Mouse (Mus musculus) gastrocnemius, postnatal 14 days (tissue): ENCODE data around the gene Gm20431. TPM values are rescaled to one million over a fixed set of nuclear protein-coding genes. Genes with fewer than 3 reads are reported as not detected.

Experiments used
- DNase-seq: peaks from one replicate; pipeline ENCODE4 v3.0.0; 2021; ENCODE audit warnings: mixed read lengths
- intact Hi-C: fragments of 180-260 bp; cut with DNase I; formaldehyde crosslinking; loops from one replicate; pipeline ENCODE4 v1.15.1; 2025; ENCODE audit warnings: low total_unique reads
- total RNA-seq, 2 experiments: library from RNA; stranded (reverse); gene quantifications; 2 replicates each; pipeline ENCODE4 v1.2.3; 2021

The Gm20431 gene
- total RNA-seq, 2 experiments from 2014 or later: 10.3 to 12.3 TPM

DNA sequence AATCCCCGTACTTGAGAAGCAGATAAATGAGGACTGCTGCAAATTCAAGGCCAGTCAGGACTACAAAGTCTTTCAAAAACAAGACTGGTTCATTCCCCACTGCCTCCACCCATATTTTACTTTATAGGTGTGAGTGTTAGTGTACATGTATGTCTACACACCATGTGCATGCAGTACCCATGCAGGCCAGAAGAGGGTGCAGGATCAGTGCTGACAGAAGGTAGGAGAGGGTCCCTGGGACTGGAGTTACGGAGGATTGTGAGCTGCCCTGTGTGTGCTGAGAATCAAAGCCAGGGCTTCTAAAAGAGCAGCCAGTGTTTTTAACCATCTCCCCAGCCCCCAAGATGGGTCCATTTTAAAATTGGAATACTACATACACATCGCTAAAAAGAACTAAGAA lies 21.0 kb downstream of the Gm20431 start:
- intact Hi-C loops: loop anchor here (5.0 kb wide), 2 partner anchors 37 to 257 kb away; no protein-coding TSS in a partner anchor
- DNase-seq: no peak

DNA sequence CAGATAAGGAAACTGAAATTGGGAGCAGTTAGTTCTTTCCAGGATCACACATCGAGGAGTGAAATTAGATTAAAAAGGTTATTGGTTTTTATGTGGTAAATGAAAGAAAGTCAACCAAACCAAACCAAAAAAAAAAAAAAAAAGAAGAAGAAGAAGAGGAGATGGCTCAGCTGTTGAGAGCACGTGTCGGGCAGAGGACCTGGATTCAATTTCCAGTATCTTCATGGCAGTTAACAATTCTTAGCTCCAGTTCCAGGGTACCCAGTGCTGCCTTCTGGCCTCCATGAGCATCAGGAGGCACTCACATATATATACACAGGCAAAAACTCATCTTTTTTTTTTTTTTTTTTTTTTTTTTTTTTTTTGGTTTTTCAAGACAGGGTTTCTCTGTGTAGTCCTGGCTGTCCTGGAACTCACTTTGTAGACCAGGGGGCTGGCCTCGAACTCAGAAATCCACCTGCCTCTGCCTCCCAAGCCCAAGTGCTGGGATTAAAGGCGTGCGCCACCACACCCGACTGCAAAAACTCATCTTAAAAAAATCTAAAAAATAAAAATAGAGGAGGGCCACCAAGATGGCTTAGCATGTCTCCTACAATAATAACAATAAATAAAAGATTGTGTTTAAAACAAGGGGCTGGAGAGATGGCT lies 26.3 kb downstream of the Gm20431 start:
- intact Hi-C loops: no loop called here
- no peak for DNase-seq

DNA sequence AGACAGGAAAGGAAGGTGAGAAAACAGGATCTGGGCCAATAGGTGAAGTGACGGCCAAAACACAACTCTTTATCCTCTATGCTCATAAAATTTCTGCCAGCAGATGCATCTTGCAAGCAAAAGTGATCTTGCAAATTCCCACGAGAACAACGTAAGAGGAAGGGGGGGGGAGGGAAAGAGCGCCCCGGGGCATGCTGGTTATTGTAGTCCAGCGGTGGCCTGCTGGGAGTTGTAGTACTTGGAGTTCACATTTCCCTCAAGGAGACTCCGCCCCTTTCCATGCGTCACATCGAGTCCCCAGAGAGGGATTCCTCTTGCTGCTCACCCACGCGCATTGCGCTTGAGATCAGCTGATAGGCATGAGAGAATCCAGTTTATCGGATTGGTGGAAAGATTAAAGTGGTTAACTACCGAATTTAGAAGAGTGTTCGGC lies 26.9 kb downstream of the Gm20431 start:
- intact Hi-C loops: no loop called here
- DNase-seq: peak; percentile 95

DNA sequence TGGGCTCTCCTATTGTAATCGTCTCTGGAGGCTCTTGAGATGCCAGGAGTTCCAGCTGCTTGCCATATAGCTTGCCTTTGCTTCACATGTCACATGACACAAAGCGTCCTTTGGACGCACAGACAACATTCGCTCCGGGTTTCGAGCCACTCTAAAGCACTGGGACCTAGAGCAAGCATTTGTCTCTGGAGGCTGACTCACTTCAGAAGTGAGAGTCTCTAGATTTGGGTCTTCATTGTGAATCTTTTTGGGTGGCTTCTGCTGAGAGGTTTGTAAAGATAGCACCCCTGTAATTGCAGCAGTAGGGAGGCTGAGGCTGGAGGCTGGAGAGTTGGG lies 27.8 kb downstream of the Gm20431 start:
- DNase-seq: no peak
- intact Hi-C loops: no loop called here

DNA sequence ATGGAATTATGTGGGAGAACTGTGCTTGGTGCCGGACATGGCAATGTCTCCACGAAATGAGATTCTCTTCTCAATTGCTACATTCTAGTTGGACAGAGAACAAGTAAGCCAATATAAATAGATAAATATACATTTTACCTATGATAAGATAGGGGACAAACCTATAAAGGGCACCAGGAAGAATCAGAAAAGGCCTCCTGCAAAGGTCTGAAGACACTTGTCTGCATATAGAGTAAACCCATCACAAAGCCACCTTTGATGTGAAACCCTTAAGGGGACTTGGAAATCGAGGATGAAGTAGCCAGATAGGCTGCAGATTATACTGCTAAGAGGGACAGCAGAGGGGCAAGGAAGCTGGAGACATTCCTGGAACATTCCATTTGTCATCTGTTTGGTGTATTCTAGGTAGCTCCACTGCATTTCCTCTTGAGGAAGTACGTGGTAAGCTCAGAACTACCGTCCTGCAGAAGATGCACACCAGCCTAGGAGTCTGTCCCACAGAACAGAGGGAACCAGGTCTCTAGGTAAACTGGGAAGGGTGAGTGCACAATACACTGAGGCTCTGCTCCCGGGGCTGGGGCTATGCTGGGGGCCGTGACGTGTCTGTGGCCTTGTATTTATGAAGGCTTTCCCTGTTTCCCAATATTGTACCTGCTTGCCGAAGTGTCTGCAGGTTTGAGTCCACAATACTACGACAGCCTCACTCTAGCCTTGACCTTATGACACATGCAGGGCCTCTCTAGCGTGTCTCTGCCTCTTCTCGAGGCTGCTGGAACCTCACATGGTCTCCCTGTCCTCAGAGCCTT lies 28.4 kb downstream of the Gm20431 start:
- intact Hi-C loops: no loop called here
- no peak for DNase-seq

DNA sequence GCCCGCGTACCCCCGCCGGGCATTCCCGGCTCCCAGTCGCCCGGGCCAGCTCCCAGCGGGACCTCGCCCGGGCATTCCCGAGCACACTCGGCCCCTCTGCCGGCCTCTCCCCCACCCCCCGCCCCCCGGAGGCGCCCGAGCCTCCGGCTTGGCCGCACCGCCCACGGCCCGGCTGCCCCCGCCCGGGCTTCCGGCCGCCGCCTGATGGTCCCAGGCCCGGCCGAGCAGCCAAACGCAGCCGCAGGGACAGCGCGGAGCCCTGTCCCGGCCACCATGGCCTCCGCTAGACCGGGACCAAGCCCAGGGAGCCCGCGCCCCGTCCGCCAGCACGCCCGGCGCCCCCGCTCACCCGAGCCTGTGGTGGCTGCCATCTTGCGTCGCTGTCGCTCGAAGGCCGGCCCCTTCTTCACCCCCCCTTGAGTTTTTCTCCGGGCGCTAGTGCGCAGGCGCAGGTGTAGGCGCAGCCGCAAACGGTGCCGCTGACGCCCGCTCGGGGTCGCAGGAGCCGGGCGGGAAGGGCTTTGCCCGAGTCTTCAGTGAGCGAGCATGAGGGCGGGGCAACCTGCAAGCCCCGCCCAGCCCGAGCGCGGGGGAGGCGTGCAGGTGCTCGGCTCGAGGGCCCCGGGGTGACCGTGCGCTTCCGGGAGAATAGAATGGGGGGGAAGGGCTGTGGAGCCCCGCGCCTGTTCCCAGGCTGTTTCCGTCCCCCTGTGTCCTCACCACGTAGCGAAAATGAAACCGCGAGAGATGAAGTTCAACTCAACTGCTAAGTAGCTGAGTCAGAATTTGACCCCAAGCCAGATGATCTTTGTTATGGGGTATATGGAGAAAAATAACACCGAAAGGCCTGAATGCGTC lies 29.5 kb downstream of the Gm20431 start, which contains the start of gene Ube2v1:
TSS of gene Ube2v1 (minus strand) at position 505 of the 858 bp plus-strand sequence.
- intact Hi-C loops: no loop called here

DNA sequence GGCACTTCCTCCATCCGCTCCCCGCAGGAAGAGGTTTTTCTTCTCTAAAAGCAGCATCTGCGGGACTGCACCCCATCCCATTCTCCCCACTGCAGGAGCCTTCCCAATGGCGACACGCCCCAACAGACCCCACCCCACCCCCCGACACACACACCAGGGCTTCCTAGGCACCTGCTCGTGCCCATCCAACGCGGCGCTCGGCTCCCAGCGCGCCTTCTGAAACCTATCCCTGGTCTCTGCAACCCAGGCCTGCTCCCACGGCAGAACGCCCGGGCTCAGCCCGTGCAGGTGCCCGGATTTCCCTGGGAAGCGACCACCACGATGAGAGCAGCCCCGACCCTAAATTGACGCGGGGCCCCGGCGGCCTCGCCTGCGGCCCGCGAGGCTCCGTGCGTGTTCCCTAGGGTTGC lies 30.1 kb downstream of the Gm20431 start:
- intact Hi-C loops: no loop called here
- peak; percentile 41 for DNase-seq

More for the DNA sequence above, 29.5 kb downstream of the Gm20431 start, which contains the start of gene Ube2v1:
- DNase-seq: peak; percentile 96

DNA sequence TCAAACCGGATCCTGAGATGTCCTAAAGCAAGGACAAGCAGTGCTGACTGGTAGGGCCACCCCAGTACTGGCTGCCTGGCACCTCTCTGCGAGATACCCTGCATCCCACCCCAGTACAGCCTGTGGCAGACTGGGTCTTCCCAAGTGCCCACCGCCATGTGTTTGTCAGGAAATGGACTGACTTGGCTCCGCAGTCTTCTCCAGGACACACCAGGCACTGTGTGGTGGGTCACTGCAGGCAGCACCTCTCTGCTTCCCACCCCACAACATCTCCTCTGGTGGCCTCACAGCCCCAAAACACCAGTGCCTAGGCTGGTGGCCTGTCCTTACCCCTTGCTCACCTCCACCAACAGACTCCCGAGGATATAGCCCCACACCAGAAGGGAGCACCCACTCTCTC lies 30.9 kb downstream of the Gm20431 start:
- intact Hi-C loops: no loop called here

DNA sequence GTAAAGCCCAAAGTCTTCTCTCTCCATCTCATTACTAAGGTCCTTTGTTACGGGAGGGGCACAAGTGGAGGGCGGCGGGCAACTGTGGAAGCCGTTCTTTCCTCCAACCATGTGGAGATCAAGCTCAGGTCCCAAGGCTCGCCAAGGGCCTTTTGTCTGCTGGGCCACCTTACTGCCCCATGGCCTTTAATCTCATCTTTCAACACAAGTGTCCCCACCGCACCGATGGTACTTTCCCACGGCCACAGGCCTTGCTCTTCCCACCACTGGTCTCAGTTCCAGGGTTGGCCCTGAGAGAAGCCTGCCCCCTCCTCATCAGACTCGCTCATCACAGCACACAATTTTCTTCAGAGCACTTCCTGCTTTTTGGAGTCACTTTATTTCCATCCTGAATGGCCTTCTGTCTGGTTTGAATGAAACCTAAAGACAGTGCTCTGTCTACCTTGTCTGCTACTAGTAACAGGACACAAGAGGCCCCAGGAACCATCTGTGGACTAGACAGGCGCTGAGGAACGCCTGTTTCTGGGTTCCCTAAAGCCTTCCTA lies 31.6 kb downstream of the Gm20431 start:
- no peak for DNase-seq
- intact Hi-C loops: no loop called here

More for the DNA sequence above, 30.9 kb downstream of the Gm20431 start:
- DNase-seq: no peak

DNA sequence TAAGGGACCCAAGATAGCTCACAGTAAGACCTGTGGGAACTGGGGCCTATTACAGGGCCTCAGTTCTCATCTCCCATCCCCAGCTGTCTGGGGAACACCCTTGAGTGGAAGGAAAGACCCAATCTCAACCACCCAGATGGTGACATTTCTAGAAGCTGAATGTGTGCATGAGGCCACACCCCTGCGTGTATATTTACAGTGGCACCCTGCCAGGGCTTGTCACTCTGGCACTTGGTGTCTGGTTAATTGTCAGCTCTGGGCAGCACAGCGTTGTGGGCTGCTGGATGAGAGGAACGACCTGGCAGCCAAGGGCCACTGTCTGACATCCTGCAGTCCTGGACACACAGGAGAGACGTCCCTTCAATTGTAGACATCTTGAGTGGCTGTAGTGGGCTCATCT lies 32.4 kb downstream of the Gm20431 start:
- no peak for DNase-seq
- intact Hi-C loops: no loop called here

DNA sequence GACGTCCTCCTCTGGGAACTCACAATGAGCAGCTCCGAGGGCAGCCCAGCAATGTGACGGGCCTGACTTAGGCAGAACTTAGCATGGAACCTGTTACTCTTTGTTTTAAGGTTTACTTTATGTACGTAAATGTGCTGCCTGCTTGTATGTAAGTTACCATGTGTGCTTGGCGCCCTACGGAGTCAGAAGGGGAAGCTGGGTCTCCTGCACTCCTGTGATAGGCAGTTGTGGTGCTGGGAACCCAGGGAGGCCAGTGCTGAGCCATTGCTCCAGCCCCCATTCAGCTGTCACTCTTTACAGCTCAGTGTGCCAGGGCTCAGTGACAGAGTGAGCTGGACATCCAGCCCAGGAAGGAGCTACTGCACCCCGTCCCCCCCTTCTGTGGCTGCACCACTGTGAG lies 34.3 kb downstream of the Gm20431 start:
- DNase-seq: no peak
- intact Hi-C loops: no loop called here

DNA sequence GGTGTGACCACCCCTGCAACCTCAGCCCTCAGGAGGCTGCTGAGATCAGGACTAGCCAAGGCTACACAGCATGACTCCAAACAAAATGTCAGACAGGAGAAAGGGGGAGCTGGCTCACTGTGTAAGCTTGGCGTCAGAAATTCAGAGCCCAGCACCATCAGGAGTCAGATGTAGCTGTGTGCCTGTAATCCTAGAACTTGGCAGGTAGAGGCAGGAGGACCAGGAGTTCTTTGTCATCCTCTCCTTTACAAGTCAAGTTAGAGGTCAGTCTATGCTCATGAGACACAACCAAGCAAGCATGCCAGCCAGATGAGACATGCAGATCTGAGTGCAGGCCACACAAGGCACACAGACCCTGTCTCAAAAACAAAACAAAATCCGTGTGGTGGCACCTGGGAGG lies 35.6 kb downstream of the Gm20431 start:
- intact Hi-C loops: no loop called here
- DNase-seq: no peak

DNA sequence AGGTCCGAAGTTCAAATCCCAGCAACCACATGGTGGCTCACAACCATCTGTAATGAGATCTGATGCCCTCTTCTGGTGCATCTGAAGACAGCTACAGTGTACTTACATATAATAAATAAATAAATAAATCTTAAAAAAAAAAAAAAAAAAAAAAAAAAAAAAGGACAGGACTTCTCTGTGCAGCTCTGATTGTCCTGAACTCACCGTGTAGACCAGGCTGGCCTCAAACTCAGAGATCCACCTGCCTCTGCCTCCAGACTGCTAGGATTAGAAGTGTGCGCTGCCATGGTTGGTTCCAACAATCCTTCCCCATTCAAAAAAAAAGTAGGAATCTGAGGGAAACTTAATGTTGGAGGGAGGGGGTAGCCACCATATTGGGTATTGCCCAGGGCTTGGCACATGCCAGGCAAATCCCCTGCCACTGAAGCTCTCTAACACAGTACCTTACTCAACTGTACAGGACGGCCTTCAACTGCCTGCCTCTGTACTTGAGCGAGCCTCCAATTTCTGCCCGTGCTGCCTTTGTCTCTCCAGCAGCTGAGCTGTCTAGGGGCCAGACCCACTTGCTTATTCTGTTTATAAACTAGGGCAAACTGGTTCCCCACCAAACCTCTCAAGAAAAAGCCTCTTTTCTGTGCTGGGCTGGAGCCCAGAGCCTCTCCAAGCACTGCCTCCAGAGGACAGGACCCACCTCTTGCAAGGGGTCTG lies 36.8 kb downstream of the Gm20431 start:
- DNase-seq: no peak
- intact Hi-C loops: no loop called here

DNA sequence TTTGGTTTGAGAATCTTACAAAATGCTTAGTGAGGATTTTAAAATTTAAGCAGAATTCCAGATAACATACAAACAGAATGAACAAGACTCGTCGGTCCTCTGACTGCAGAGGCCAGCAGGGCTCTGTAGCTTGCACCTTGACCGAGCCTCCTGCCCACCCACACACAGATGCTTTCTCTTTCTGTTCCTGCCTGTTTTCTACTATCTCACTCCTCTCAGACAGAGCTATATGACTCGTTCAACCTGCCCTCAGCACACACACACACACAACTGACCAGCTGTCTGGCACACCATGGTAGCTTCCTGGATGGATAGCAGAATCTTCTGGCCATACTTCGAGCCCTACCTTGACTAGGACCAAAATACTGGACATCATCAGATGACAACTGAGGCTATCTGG lies 38.3 kb downstream of the Gm20431 start:
- no peak for DNase-seq
- intact Hi-C loops: no loop called here

DNA sequence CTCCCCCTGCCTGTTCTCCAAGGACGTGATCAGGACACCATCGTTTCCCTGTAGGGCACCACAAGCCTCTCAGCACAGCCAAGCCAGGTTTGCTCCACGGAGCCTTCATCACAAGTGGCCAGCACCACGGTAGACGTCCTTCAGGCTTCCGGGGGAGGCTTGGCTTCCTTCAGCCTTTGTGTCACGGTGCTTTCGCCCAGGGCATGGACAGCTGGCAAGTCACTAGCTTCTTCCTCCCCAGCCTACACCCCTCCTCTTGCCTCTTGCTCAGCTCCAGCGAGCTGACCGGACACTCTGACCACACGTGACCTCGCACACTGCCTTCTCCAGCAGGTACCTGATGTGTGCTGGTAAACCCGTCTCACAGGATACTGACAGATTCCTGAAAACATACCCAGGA lies 38.9 kb downstream of the Gm20431 start:
- intact Hi-C loops: no loop called here
- DNase-seq: no peak

DNA sequence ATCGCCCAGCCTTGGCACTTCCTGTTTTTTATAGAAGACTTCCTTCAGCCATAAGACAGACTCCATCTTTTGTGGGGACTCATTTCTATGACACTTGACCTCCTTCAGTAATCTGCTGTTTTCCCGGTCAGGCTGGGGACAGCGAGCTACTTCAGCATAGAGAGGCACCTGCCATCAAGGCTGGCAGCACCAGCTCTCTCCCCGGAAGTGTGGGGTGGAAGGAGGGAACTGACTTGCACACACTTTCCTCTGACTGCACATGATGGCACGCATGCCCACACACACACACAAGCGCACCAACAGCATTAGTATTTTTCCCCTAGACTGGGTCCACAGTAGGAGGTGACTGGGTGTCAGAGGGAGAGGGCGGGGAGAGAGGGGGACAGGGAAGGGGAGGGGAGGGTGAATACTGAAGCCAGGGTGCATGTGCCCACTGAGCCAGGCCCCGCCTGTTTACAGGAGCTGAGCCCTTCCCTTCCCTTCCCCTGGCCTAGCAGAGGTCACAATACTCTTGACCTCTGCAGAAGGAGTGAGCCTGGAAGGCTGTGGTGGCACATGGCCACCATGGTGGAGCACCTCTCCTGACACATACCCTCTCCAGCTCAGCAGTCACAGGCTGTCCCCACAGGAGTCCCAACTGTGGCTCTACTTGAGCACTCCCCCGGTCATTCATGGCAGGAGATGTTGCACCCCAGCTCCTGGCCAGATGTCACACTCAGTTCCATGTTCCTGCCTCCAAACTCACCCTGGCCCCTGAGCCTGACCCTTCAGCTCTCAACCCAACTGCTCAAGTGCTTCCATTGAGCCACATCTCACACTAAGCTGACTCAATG lies 39.8 kb downstream of the Gm20431 start:
- intact Hi-C loops: no loop called here
- no peak for DNase-seq

DNA sequence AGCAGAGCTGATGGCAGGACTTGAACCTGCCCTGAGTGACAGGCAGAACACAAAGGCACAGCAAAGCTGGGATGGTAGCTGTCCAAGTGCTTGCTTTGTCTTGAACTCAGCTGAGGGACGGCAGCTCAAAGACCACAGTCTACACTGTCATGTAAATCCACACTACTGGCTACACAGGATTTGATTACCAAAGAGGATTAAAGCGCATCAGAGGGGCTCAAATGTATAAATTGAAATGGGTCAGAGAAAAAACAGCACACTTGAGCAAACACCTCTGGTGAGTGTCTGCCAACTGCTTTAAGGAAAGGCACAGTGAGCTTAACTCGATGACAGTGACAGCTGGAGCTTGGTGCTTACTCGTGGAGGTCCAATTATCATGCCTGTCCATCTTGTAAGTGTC lies 43.8 kb downstream of the Gm20431 start:
- intact Hi-C loops: no loop called here
- no peak for DNase-seq

DNA sequence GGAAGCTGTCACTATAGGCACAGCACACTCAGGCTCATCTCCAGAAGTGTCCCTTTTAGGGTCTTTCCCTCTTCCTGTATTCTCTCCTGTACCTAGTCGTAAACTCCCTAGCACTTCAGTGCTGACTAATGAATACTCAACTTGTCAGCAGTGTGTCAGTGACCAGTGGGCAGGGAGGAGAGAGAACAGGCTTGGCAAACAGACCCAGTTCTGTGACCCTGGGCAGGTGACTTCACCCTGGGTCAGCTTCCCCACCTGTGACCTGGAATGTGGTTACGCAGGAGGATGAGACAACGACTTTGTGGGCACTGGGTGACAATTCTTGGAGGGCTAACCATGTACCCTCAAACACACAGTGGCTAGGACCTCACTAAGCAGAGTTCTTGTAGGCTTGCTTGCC lies 44.3 kb downstream of the Gm20431 start:
- DNase-seq: no peak
- intact Hi-C loops: no loop called here
